Mouse (Mus musculus): Measurements from ENCODE around the gene Cdh4. TPM values are rescaled to one million over a fixed set of nuclear protein-coding genes. Genes with fewer than 3 reads are reported as not detected.

Cdh4 gene
- total RNA-seq, 2 experiments from 2014 or later = 5.2 to 11.7 TPM

GRCm38 (mm10) chr2:179948820-179949219 lies 506.6 kb downstream of the Cdh4 start:
- Histone ChIP-seq H3K4me3 (no peak overlapping the region), H3K27ac (no peak overlapping the region)
- no peak for DNase-seq
- intact Hi-C loops (cut with DNase I) = no loop called here
- no peak for TF ChIP-seq CTCF (IDR thresholded peaks at IDR 0.05)
